Mouse (Mus musculus) bone marrow macrophage, adult 2 months (primary cell): ENCODE data around the gene Gm20538.

Experiments used
- CTCF ChIP-seq: IDR thresholded peaks from 2 replicates; pipeline ENCODE4 v1.5.1; 2012; ENCODE audit warnings: low read depth, mild to moderate bottlenecking, low read length, moderate library complexity
- POLR2A ChIP-seq: IDR thresholded peaks from 2 replicates; pipeline ENCODE4 v1.6.1; 2012; ENCODE audit warnings: mild to moderate bottlenecking, low read depth, low read length, borderline replicate concordance

GRCm38 (mm10) chr19:44590992-44591391, 38.4 kb upstream of the Gm20538 start:
- TF ChIP-seq CTCF (no peak), POLR2A (no peak)
